Mouse (Mus musculus) Patski (cell line): ENCODE data around the gene Slc30a10. TPM values are rescaled to one million over a fixed set of nuclear protein-coding genes. Genes with fewer than 3 reads are reported as not detected.

ENCODE experiments used
- ATAC-seq: fragments of 100-300 bp; one replicate; pipeline ENCODE4 v1.8.0; 2021
- CTCF ChIA-PET: fragments of 350-600 bp; sonication (Branson Sonifier 250); formaldehyde crosslinking; loops from one replicate; lab custom pipeline; 2022; ENCODE audit warnings: inconsistent platforms; lab: Charles Lee
- POLR2A ChIA-PET: fragments of 350-600 bp; sonication (Branson Sonifier 250); formaldehyde crosslinking; loops from one replicate; lab custom pipeline; 2022; ENCODE audit warnings: antibody characterized with exemption, inconsistent platforms; lab: Charles Lee
- DNase-seq: peaks from one replicate; pipeline ENCODE4 v3.0.0-alpha.2; 2011; ENCODE audit warnings: low read depth, low spot score
- H3K27me3 ChIP-seq: fragments of 371-371 bp; one replicate; pipeline ENCODE4 v1.5.1; 2021
- CTCF ChIP-seq: fragments of 100-300 bp; IDR thresholded peaks from one replicate; pipeline ENCODE4 v1.5.1; 2021
- in situ Hi-C: fragments of 300-500 bp; cut with MboI; formaldehyde crosslinking; loops from 3 replicates; pipeline ENCODE4 v1.11.1; 2018; ENCODE audit warnings: low pct_unique_long_range_greater_than_20kb, mixed read lengths
- polyA plus RNA-seq: library from polyadenylated mRNA; unstranded; gene quantifications from one replicate; pipeline ENCODE4 v1.2.3, GENCODE M21; 2021

Slc30a10 gene
- not detected for polyA plus RNA-seq

GRCm38 (mm10) chr1:185454575-185454954, at the start of gene Slc30a10:
Slc30a10 (plus strand) TSS chr1:185454848.
- H3K27me3 ChIP-seq: peaks cover 35% of the 10 kb centered on the region
- TF ChIP-seq CTCF: no peak
- ATAC-seq (no peak), DNase-seq (no peak)
- in situ Hi-C loops: no loop called here
- ChIA-PET POLR2A (no interaction called here), CTCF (interaction anchor here (1.0 kb wide), 1 partner anchor 13 kb away, joined by 3 read pairs; no protein-coding TSS in a partner anchor)

- ChIA-PET POLR2A (interaction anchor here (1.3 kb wide), 1 partner anchor 12 kb away, joined by 3 read pairs; no protein-coding TSS in a partner anchor), CTCF (no interaction called here)
- in situ Hi-C loops: no loop called here
- no peak for DNase-seq
- no peaks in the 10 kb centered on the region for H3K27me3 ChIP-seq
- TF ChIP-seq CTCF: no peak
- no peak for ATAC-seq
These were observed 48.7 kb upstream of the Slc30a10 start for GRCm38 (mm10) chr1:185405921-185406320.

- POLR2A ChIA-PET: no interaction called here
These were observed 44.8 kb upstream of the Slc30a10 start for GRCm38 (mm10) chr1:185409831-185410230.

GRCm38 (mm10) chr1:185418011-185418410, 36.6 kb upstream of the Slc30a10 start:
- DNase-seq (no peak), ATAC-seq (no peak)
- TF ChIP-seq CTCF: no peak
- CTCF ChIA-PET: interaction anchor here (1.4 kb wide), 2 partner anchors 10 to 14 kb away, joined by 5 to 6 read pairs; no protein-coding TSS in a partner anchor
- POLR2A ChIA-PET: interaction anchor here (1.1 kb wide), 1 partner anchor 12 kb away, joined by 3 read pairs; no protein-coding TSS in a partner anchor
- in situ Hi-C loops: no loop called here
- H3K27me3 ChIP-seq: no peaks in the 10 kb centered on the region

More at GRCm38 (mm10) chr1:185409831-185410230, 44.8 kb upstream of the Slc30a10 start:
- DNase-seq: no peak
- CTCF ChIA-PET: interaction anchor here (1.6 kb wide), 1 partner anchor 15 kb away, joined by 3 read pairs; no protein-coding TSS in a partner anchor
- no peak for ATAC-seq
- no peaks in the 10 kb centered on the region for H3K27me3 ChIP-seq
- TF ChIP-seq CTCF: peak; percentile 42
- in situ Hi-C loops: no loop called here

GRCm38 (mm10) chr1:185419805-185420204, 34.8 kb upstream of the Slc30a10 start:
- no peaks in the 10 kb centered on the region for H3K27me3 ChIP-seq
- in situ Hi-C loops: no loop called here
- CTCF ChIA-PET: interaction anchor here (1.3 to 1.6 kb wide), 3 partner anchors 9 to 16 kb away, joined by 5 to 6 read pairs (median 5); no protein-coding TSS in a partner anchor
- DNase-seq (no peak), ATAC-seq (no peak)
- no peak for TF ChIP-seq CTCF
- POLR2A ChIA-PET: no interaction called here

- CTCF ChIA-PET: interaction anchor here (0.8 to 1.3 kb wide), 3 partner anchors 8 to 16 kb away, joined by 3 to 6 read pairs (median 3); no protein-coding TSS in a partner anchor
- no peaks in the 10 kb centered on the region for H3K27me3 ChIP-seq
- ATAC-seq: no peak
- DNase-seq: no peak
- TF ChIP-seq CTCF: no peak
- POLR2A ChIA-PET: no interaction called here
- in situ Hi-C loops: no loop called here
These were observed 33.9 kb upstream of the Slc30a10 start for GRCm38 (mm10) chr1:185420776-185421175.

GRCm38 (mm10) chr1:185426583-185426982, 28.1 kb upstream of the Slc30a10 start:
- in situ Hi-C loops: no loop called here
- no peak for DNase-seq

GRCm38 (mm10) chr1:185430488-185430887, 24.2 kb upstream of the Slc30a10 start:
- ChIA-PET POLR2A (no interaction called here), CTCF (interaction anchor here (1.0 kb wide), 1 partner anchor 87 kb away, joined by 3 read pairs; no protein-coding TSS in a partner anchor)

More at GRCm38 (mm10) chr1:185426583-185426982, 28.1 kb upstream of the Slc30a10 start:
- CTCF ChIA-PET: interaction anchor here (1.3 kb wide), 1 partner anchor 9 kb away, joined by 3 read pairs; no protein-coding TSS in a partner anchor
- no peak for TF ChIP-seq CTCF
- ATAC-seq: no peak
- H3K27me3 ChIP-seq: no peaks in the 10 kb centered on the region
- POLR2A ChIA-PET: no interaction called here

GRCm38 (mm10) chr1:185431245-185431997, 23.2 kb upstream of the Slc30a10 start:
- ChIA-PET POLR2A (no interaction called here), CTCF (no interaction called here)
- in situ Hi-C loops: no loop called here

More at GRCm38 (mm10) chr1:185430488-185430887, 24.2 kb upstream of the Slc30a10 start:
- no peak for TF ChIP-seq CTCF
- in situ Hi-C loops: no loop called here
- H3K27me3 ChIP-seq: no peaks in the 10 kb centered on the region
- DNase-seq (no peak), ATAC-seq (no peak)

GRCm38 (mm10) chr1:185431998-185432317, 22.7 kb upstream of the Slc30a10 start:
- in situ Hi-C loops: no loop called here
- POLR2A ChIA-PET: no interaction called here

More at GRCm38 (mm10) chr1:185431245-185431997, 23.2 kb upstream of the Slc30a10 start:
- no peak for DNase-seq
- ATAC-seq: no peak
- no peak for TF ChIP-seq CTCF
- H3K27me3 ChIP-seq: no peaks in the 10 kb centered on the region

GRCm38 (mm10) chr1:185433112-185433511, 21.5 kb upstream of the Slc30a10 start:
- ChIA-PET CTCF (no interaction called here), POLR2A (interaction anchor here (0.6 kb wide), 1 partner anchor 8 kb away, joined by 3 read pairs; no protein-coding TSS in a partner anchor)
- H3K27me3 ChIP-seq: no peaks in the 10 kb centered on the region
- ATAC-seq (no peak), DNase-seq (no peak)
- no peak for TF ChIP-seq CTCF
- in situ Hi-C loops: no loop called here

More at GRCm38 (mm10) chr1:185431998-185432317, 22.7 kb upstream of the Slc30a10 start:
- CTCF ChIA-PET: no interaction called here
- H3K27me3 ChIP-seq: no peaks in the 10 kb centered on the region
- no peak for ATAC-seq
- no peak for DNase-seq
- TF ChIP-seq CTCF: no peak
